In genomic region chr14:76693351-76694317, GRCm38 (mm10) we compare ENCODE assay signal across 8 mouse cellular contexts.
DNase-seq lines count a peak whose midpoint lies in the region; ATAC-seq and TF ChIP-seq lines count a peak whose summit lies in the region.

No protein-coding gene starts in this region.

- WGBS in embryonic facial prominence, embryonic 15.5 days = 27% methylated on average over 15 of the region's 15 CpGs

- intact Hi-C loops in left cerebral cortex, adult 2 months (cut with DNase I) = no loop called here
- intact Hi-C loops in left cerebral cortex, postnatal 14 days (cut with DNase I) = no loop called here

- DNase-seq in left cerebral cortex, adult 2 months (ENCODE audit: extremely low spot score in 1 of 2, low spot score in 2 of 2) = no peak
- DNase-seq in left cerebral cortex, postnatal 14 days (ENCODE audit: low spot score in 2 of 2) = no peak
- peak; percentile 45 for DNase-seq in kidney, adult 9 months
- DNase-seq in natural killer cell, adult 2 months (ENCODE audit: low spot score in 2 of 2) = no peak
- no peak for DNase-seq in urinary bladder, postnatal 25 days (ENCODE audit: low spot score)
- DNase-seq in gastrocnemius, adult 8-10 months (ENCODE audit: low spot score in 2 of 2) = no peak

- no peak overlapping the region for H3K4me2 ChIP-seq in embryonic facial prominence, embryonic 15.5 days (replicated peaks)

- TF ChIP-seq CTCF in left cerebral cortex, adult 2 months (IDR thresholded peaks at IDR 0.05) = no peak

- H3K27ac ChIP-seq in left cerebral cortex, adult 2 months = peak overlapping the region; percentile 47; the same call in 1 of the 2 replicates
- peak overlapping the region; percentile 80 for H3K27ac ChIP-seq in embryonic facial prominence, embryonic 15.5 days (replicated peaks)

- no peaks in the 10 kb centered on the region for H3K27me3 ChIP-seq in embryonic facial prominence, embryonic 15.5 days

- peaks cover 33% of the 10 kb centered on the region for H3K4me1 ChIP-seq in embryonic facial prominence, embryonic 15.5 days

- H3K9me3 ChIP-seq in embryonic facial prominence, embryonic 15.5 days (replicated peaks) = no peaks in the 10 kb centered on the region

- H3K4me3 ChIP-seq in left cerebral cortex, adult 2 months = no peak overlapping the region
- H3K4me3 ChIP-seq in embryonic facial prominence, embryonic 15.5 days (replicated peaks) = no peak overlapping the region

- no peak overlapping the region for H3K9ac ChIP-seq in embryonic facial prominence, embryonic 15.5 days

- no peaks in the 10 kb centered on the region for H3K36me3 ChIP-seq in embryonic facial prominence, embryonic 15.5 days

- ATAC-seq in embryonic facial prominence, embryonic 15.5 days (ENCODE audit: insufficient number of reproducible peaks, low FRiP score, low TSS enrichment, low read depth) = peak; percentile 76
- ATAC-seq in megakaryocyte-erythroid progenitor cell, adult 5-6 weeks (replicated peaks; ENCODE audit: low FRiP score, low TSS enrichment, poor library complexity, severe bottlenecking) = peak; percentile 47; the same call in 1 of the 2 replicates
